Mouse (Mus musculus) skeletal muscle tissue, adult 2 months (tissue): ENCODE results near the gene Smoc2.

Experiments
- DNase-seq: peaks from one replicate; pipeline ENCODE4 v3.0.0-alpha.2; 2012; ENCODE audit warnings: low read depth, low spot score

The Smoc2 gene

GRCm38 (mm10) chr17:14346891-14347290, 67.6 kb downstream of the Smoc2 start:
- no peak for DNase-seq

DNA sequence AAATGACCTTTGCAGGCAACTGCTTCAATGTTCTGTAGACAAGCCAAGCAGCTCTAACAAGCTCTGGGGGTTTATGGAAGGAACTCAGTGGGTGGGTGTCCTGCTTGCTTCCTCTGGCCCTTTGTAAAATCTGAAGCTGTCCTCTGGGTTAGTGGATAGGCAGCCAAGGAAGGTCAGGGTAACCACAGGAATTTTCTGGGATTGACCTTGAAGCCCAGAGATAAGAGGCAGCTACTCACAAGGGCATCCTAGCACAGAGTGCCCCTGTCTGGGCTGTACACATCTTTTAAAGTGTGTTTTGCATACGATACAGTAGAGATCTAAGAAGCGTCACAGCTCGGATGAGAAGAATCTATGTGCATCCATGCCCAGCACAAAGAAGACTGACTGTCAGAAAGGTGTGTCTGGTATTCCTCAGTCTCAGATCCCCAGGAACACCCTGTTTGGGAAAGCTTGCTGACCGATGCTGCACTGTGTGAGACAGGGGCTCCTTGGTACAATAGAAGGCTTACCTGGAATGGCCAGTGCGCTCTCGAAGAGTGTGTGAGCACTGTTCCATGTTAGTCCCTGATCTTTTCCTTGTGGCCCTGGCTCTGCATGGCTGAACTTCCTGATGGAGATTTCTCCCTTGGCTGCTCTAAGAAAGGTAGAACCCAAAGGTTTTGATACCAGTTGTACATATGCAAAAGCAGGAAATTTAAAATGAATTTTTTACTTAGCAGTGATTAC, 69.9 kb downstream of the Smoc2 start:
- DNase-seq: no peak

- no peak for DNase-seq
These were observed 74.1 kb downstream of the Smoc2 start for GRCm38 (mm10) chr17:14353219-14354079.

DNA sequence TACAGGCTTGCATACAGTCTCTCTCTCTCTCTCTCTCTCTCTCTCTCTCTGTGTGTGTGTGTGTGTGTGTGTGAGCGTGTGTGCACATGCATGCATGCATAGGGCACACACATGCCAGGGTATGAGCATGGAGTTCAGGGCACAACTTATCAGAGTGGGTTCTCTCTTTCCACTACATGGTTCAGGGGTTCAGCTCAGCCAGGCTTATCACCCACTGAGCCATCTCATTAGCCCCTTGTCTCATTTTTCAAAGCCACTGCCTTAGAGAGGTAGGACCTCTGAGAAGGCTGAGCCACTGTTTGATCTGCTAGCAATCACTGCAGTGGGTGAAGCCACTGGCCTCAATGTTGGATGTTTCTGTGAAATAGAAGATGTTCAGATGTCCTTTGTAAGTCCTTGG, 82.2 kb downstream of the Smoc2 start:
- DNase-seq: no peak

DNA sequence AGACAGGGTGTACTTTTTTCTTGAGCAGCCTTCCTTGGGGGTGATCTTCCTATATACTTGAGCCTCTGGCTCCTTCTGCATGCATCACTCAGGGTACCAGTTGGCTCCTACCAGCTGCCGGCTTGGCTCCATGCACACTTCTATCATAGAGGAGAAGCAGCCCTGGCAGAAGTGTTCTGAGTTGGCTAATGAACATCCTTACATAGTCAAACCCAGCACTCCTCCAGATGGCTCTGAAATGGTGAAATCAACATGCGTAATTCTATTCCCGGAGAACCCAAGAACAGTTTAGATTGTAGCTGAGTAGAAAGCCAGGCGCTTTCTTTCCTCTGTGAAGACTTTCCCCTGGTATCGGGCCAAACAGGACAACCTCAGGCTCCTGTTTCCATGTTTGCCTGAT, 91.2 kb downstream of the Smoc2 start:
- DNase-seq: no peak

- DNase-seq: peak; percentile 29
These were observed 92.3 kb downstream of the Smoc2 start for GRCm38 (mm10) chr17:14371606-14372005.

DNA sequence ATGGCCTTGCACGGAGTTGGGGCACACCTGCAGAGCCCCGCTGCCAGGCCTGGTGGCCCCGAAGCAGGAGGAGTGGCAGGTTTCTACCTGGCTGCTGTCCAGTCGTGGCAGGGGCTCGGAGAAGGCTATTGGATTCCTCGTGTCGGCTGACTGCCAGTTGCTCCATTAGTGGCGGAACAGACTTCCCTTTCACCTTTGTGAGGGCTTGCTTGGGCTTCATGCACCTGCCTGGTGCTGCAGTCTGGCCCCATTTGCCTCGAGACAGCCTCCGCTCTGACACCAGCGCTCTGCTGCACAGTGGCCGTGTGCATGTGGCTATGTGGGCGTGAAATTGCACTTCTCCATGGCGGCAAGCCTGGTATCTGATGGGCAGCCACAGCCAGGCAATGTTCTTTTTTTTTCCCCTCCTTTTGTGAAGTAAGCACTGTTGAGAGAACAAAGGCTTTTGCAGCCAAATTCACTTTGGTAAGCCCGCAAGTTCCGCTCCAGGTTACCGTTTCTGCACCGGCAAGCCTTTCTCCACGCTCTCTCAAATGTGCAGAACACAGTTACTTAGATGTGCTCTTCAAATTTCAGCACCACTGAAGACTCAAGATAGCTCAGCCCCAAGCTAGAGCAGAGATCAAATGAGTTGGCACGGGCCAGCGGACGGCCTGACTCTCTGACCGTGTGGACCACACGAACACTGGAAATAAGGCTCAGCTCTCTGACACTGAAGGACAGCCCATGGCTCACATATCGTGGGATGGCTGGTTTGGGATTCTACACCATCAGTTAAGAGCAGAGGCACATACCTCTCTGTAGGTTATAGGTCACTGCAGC, 93.2 kb downstream of the Smoc2 start:
- DNase-seq: peak; percentile 53

GRCm38 (mm10) chr17:14378692-14379446, 99.6 kb downstream of the Smoc2 start:
- DNase-seq: peak; percentile 86

GRCm38 (mm10) chr17:14379518-14379917, 100.2 kb downstream of the Smoc2 start:
- no peak for DNase-seq

DNA sequence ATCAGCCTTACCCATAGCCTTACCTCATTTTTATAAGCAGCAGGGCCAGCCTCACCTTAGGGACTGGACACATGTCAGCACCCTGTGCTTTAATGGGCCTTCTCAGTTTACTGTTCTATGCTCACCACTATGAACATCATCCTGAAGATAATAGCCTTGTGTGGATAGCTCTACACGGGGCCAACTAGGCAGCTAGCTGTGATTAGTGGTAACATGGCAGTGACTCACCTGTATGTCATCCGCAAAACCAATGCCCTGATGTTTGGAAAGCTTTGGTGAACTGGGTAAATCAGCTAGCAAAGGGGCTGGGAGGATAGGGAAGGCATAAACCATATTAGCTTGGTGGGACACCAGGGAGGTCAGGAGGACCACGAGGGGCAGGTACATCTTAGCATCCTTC, 100.7 kb downstream of the Smoc2 start:
- no peak for DNase-seq

- peak; percentile 70 for DNase-seq
These were observed 101.2 kb downstream of the Smoc2 start for GRCm38 (mm10) chr17:14380526-14380925.

DNA sequence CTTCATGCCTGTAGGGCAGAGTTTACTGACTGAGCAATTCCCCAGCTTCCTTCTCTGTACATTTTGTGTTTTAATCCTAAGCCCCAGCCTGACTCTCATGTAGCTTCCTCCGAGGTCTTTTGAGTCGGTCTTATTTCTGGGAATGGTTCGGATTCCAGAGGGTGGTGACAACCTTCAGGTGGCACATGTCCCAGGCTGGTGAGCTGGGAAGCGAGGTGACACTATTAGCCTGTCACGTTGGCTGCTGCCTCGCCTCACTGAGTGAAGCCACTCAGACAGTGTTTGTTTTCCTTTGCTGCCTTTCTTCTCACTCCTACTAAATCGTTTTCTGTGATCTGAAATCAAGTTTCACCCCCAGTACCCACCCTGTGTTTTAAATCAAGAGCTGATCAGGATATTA, 102.2 kb downstream of the Smoc2 start:
- peak; percentile 27 for DNase-seq

GRCm38 (mm10) chr17:14383981-14384380, 104.7 kb downstream of the Smoc2 start:
- DNase-seq: no peak

DNA sequence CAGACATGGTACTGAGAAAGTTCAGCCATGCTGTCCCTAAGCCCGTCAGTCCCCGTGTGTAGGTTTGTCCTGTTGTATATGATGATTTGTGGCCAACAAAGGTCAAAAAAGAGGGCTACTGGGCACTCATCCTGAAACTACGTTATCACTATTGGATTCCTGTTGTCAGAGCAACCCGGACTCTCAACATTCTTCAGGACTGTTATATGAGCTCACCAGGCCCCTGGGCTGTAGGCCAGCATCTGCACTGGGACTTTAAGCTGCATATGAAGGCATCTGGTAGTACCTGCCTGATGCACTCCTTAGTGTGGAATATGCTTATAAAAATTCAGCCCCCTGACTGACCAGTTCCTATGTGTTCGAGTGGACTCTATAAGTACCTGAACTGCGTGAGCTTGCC, 105.7 kb downstream of the Smoc2 start:
- no peak for DNase-seq

DNA sequence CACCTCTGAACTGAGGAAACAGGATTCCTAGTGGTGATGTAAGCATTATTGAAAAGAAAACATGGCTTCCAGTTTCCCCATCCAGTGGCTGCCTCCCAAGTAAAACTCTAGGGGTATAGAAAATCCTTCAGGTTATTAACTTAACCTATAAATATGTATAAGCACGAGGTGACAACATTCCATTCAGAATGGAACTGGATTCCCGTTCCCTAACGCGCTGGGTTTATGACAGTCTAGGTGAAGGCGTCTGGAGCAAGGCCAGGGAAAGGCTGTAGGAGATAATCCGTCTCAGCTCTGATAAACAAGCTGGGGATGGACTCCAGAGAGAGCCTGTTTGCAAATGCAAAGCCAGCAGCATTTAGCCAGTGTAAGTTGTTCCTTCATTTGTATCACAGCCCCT, 108.0 kb downstream of the Smoc2 start:
- no peak for DNase-seq

DNA sequence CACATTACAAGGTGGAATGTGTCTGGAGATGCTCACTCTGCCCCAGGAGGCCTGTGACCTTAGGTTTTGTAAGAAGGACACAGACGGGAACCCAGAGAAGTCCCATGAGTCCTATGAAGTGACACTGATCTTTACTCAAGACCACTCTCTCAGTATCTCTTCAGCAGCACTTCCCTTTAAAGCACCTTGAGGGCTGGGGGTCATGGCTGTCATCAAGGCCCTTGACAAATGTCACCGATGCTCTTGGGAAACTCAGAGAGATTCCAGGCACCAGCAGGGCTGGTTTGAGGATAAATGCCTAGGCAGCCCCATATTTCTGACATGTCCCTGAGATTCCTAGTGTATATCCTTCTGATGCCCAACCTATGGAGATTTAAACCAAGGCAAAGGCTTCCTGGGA, 113.1 kb downstream of the Smoc2 start:
- no peak for DNase-seq

- no peak for DNase-seq
These were observed 115.6 kb downstream of the Smoc2 start for GRCm38 (mm10) chr17:14394861-14395260.

GRCm38 (mm10) chr17:14397456-14397855, 118.2 kb downstream of the Smoc2 start:
- peak; percentile 81 for DNase-seq

GRCm38 (mm10) chr17:14398650-14399424, 119.5 kb downstream of the Smoc2 start:
- DNase-seq: no peak

DNA sequence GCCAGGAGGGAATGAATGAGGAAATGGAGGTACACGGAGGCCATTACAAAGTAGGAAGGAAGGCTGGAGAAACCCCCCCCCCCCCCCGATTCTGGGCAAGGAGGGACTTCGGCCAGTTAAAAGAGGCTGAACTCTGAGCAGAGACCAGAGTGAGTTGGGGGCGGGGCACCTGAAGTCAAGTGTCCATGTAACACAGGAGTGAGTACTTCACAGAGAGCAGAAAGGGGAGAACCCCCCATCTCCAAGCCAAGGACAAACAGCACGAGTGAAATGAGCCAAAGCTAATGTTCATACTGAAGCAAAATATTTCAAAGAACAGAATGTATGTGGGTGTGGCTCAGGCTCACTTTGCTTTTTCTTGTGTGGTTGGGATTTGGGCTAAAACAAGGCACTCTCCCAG, 121.7 kb downstream of the Smoc2 start:
- DNase-seq: no peak

DNA sequence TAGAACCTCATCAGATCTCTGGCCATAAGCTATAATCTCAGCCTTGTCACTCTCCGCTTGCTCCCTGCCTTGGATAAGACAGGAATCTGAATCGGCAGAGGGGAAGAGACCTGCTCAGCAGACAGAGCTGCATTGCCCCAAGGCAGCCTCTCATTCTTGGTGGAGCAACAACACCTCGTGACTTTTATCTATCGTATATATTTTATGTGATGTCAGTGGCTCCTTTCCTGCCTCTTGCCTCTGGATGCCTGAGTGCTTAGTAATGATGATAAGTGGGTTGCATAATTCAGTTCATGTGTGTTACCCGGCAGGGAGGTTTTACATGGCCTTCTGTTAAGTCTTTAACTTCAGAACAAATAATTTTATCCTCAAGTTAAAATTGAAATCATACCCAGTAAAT, 128.6 kb downstream of the Smoc2 start:
- DNase-seq: no peak
